Mouse (Mus musculus): ENCODE results near the gene Ces1e.

Gene Ces1e

GRCm38 (mm10) chr8:93176593-93176992, 52.8 kb downstream of the Ces1e start:
- in situ Hi-C loops (cut with MboI), result no loop called here

DNA sequence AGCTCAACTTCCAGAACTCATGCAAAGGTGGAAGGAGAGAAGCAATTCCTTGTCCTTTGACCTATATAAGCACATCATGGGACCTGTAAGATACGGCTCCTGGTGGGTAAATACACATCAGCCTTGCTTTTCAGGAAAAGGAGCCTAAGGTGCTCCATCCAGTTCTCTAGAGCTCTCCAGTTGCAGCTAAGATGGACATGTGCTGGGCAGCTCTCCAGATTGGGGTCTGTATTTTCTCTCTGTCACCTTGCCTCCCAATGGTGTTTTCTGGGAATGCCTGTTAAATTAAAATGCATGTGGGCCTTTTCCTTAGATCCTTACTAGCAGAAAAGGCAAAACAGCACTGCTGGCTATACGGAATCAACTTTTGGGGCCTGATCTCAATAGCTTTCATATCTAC, 54.9 kb downstream of the Ces1e start:
- in situ Hi-C loops (cut with MboI), result no loop called here

DNA sequence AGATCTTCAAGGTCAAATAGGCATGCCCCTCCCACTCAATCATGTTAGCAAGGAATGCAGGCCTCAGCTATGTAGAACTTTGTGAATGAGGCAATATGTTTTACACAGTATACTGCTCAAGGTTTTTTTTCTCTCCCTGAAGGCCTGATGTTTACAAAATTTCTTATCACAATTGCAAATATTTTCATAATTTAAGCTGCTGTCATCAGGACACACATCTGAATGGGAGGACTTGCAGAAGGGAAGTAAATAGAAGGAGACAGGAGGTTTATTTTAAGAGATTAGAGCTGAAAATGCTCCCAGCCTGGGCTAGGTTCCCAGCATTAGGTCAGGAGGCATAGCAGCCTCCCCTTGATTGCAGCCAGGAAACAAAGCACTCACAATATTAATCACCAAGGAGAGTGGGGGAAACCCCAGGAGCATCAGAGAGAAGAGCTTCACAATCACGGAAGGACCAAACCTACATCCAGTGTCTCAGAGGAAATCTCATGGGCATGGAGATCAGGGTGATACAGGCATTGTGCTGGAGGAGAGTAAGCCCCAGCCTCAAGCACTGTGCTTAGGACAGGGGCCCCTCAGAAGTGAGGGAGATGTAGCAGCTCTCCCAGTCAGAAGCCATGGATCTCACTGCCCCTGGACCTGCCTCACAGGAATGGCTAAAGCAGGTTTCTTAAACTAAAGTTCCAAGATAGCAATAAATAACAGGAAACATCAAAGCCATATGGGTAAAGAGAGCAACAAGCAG, 57.4 kb downstream of the Ces1e start:
- in situ Hi-C loops (cut with MboI), result no loop called here

DNA sequence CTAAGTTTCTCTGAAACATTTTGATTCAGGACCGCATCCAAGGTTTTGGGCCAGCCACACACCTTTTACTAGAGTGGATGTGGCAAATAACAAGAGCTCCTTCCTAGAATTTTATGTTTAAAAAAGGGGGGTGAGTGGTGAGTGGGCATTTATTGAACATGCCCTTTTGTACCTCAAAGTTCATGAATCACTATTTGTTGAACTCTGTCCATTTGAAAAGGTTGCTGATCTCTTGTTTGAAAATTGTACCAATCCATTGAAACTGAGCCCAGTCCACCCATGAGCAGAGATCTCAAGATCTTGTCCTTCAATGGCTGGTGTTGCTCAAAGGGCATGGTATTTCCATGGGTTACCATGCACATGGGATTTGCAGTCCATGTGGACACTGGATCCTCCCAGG, 66.1 kb downstream of the Ces1e start:
- in situ Hi-C loops (cut with MboI), result no loop called here

DNA sequence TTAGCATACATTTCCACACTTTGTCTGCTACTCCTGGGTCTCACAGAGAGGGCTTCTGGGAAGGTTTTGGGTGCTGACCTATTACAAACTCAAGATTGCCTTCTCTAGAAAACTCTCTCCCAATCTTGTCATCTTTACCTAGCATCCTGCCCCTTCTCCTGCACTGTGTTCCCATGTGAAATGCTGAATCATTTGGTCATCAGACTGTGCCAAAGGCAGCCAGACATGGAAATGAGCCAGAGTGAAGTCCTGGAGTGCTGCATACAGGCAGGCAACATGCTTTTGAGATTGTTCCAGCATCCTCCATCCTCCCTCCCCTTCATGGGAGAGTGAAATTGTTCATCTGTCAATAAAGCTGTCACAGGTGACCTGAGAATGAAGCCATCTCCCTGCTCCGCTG, 78.0 kb downstream of the Ces1e start:
- in situ Hi-C loops (cut with MboI), result no loop called here
